Mouse (Mus musculus) lung, adult 2 months (tissue): ENCODE data around the gene Pdyn. TPM values are rescaled to one million over a fixed set of nuclear protein-coding genes. Genes with fewer than 3 reads are reported as not detected.

ENCODE experiments used
- DNase-seq: peaks from one replicate; pipeline ENCODE4 v3.0.0; 2022
- H3K4me1 ChIP-seq: fragments of 200-500 bp; 2 replicates; pipeline ENCODE4 v1.6.1; 2011; ENCODE audit warnings: low read length; ENCODE audit not compliant: control insufficient read depth, insufficient read depth
- H3K4me3 ChIP-seq: fragments of 200-500 bp; replicated peaks from 2 replicates; pipeline ENCODE3; 2011; ENCODE audit warnings: low read depth, mild to moderate bottlenecking, control low read depth, low read length; ENCODE audit errors: extremely low read depth
- CTCF ChIP-seq: fragments of 200-500 bp; IDR thresholded peaks from 2 replicates; pipeline ENCODE4 v1.5.1; 2011; ENCODE audit warnings: mild to moderate bottlenecking, low read length, control low read depth; ENCODE audit not compliant: insufficient read depth
- POLR2A ChIP-seq: fragments of 200-500 bp; IDR thresholded peaks from 2 replicates; pipeline ENCODE4 v1.6.1; 2011; ENCODE audit warnings: low read depth, mild to moderate bottlenecking, control low read depth, low read length, borderline replicate concordance; ENCODE audit errors: extremely low read depth
- WGBS: fragments of 180-500 bp; shearing (Covaris S2); methylation state at CpG from one replicate; pipeline ENCODE4 v1.1.7; 2018; 5-methylcytosine and 5-hydroxymethylcytosine counted together
- polyA plus RNA-seq: library from polyadenylated mRNA; depleted of rRNA; stranded (reverse); fragments of >200 nt; gene quantifications from 2 replicates; pipeline ENCODE4 v1.2.3, GENCODE M21; 2012

Pdyn gene
- polyA plus RNA-seq, 1 experiment = not detected

DNA sequence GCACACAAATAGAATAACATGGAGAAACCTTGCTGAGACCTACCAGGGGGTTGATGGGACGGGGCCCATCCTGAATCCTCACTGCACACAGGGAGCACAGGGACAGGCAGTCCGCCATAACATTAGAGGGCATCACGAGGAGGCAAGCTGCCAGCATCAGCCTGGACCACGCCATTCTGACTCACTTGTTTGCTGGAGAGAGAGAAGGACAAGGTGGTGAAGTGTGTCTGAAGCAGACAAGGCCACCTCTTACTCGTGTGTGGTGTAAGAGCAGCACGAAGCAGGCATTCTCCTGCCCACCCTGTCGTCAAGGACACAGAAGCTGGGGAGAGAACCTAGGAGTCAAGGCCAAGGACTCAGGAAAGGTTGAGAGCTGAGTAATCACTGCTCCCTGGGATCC is 9.9 kb downstream of the Pdyn start:
- Histone ChIP-seq H3K4me1 (no peaks in the 10 kb centered on the region), H3K4me3 (no peak overlapping the region)
- no peak for DNase-seq
- TF ChIP-seq POLR2A = no peak
- TF ChIP-seq CTCF = no peak
- 72% methylated on average over 7 of the region's 7 CpGs for WGBS

DNA sequence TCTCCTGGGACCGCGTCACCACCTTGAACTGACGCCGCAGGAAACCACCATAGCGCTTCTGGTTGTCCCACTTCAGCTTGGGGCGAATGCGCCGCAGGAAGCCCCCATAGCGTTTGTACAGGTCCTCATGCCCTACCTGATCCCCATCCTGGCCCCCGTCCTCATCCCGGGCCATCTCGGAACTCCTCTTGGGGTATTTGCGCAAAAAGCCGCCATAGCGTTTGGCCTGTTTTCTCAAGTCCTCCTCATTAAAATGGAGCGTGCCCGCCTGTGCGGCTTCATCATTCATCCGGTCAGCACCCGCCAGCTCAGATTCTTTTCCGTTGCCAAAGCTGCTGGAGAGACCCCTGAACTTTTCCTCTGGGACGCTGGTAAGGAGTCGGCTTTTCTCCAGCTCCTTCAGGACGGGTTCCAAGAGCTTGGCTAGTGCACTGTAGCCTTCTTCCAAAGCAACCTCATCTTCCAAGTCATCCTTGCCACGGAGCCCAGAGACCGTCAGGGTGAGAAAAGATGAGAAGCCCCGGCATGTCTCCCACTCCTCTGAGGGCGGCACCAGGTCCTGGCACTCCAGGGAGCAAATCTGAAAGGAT is 11.5 kb downstream of the Pdyn start:
- Histone ChIP-seq H3K4me3 (no peak overlapping the region), H3K4me1 (no peaks in the 10 kb centered on the region)
- WGBS = 86% methylated on average over 28 of the region's 28 CpGs
- DNase-seq = no peak
- TF ChIP-seq CTCF (no peak), POLR2A (no peak)

DNA sequence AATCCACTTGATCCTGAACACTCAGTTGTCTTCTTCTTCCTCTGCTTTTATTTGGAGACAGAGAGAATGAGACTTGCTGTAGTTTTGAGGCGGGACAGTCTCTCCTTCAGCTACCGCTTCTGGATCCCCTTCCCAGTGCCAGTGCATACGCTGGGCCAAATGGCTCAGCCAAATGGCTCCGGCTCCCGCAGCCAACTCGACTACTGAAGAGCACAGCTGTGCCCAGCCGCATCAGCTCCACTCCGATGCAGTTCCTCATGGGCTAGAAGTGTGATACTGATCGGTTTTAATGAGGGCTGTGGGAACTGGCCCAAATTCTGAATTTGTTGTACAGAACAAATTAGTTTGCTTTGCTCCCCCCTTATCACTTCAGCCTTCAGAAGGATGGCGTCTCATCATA is 12.7 kb downstream of the Pdyn start:
- no peak for DNase-seq
- TF ChIP-seq POLR2A (no peak), CTCF (no peak)
- WGBS = 32% methylated on average over 10 of the region's 10 CpGs
- no peak overlapping the region for H3K4me3 ChIP-seq
- no peaks in the 10 kb centered on the region for H3K4me1 ChIP-seq

DNA sequence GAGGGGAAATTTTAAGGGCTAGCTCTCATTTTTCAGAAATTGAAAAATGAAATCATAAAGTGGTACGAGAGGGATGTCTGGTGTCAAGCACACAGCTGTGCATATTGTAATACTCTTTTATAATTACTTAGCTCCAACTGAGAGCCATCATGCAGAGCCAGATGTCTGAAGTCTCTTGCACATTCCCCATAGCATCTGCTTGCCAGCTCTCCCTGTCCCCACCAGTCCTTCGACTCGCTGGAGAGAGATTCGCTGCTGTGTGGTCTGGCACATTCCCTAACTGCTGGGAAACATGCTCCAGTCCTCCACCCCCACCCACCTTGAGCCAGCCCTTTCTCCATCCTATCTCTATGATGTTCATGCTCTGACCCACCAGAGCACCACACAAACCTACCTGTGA is 15.6 kb downstream of the Pdyn start:
- 72% methylated on average over 4 of the region's 4 CpGs for WGBS
- no peak for DNase-seq
- TF ChIP-seq POLR2A = no peak
- TF ChIP-seq CTCF = no peak

DNA sequence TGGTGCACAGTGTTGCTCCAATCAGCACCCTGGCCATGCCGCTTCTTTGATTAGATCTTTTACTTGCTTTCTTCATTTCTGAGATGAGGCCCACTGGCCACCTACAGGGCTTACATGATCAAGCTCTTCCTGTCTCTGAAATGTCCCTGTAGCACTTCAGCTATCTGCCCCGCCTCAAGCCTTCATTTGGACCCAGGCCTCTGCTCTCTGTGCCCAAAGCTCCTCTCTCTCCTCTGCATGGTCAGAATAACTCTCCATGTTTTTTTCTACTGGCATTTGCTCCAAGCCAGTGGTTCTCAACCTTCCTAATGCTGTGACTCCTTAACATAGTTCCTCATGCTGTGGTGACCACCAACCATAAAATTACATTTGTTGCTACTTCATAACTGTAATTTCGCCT is 19.4 kb downstream of the Pdyn start:
- no peak for DNase-seq
- Histone ChIP-seq H3K4me3 (no peak overlapping the region), H3K4me1 (no peaks in the 10 kb centered on the region)
- 79% methylated on average over 3 of the region's 3 CpGs for WGBS
- TF ChIP-seq POLR2A = no peak
- TF ChIP-seq CTCF = no peak

More for the DNA sequence above, 15.6 kb downstream of the Pdyn start:
- Histone ChIP-seq H3K4me3 (no peak overlapping the region), H3K4me1 (no peaks in the 10 kb centered on the region)

DNA sequence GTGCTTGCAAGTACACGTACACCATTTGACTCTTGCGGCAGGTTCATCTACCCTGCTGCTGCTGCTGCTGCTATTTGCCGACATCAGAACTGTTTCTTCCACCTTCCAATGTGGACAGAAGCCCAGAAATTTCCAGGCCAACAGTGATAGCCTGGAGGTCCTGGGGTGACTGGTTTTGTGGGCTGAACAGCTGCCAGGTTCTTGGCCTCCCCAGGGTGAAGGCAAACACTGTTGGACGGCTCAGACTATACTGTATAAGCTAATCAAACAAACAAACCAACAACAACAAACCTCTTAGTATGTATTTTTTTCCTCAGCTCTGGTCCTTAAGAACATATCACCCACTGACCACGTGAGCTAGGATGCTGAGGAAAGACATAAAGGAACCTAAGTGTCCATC is 20.6 kb downstream of the Pdyn start:
- no peak for DNase-seq
- no peak for TF ChIP-seq CTCF
- no peak for TF ChIP-seq POLR2A
- Histone ChIP-seq H3K4me1 (no peaks in the 10 kb centered on the region), H3K4me3 (no peak overlapping the region)
- 63% methylated on average over 5 of the region's 5 CpGs for WGBS

DNA sequence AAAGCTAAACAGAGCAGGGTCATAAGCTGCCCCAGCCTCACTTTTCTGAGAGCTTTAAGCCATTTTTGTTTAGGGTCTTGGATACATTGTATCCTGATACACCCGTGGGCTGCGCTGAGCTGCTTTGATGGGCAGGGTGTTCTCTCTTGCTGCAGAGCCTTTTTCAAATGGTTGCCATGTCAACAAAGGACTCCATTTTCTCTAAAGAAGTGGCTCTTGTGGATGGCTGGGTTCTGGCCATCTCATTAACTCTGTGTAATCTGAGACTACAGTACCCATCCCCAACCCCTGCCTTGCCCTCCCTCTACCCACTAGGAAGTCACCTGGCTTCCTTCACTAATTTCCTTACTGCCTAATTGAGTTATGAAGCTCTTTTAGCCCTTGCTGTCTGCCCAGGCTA is 22.0 kb downstream of the Pdyn start:
- no peak for DNase-seq
- H3K4me1 ChIP-seq = no peaks in the 10 kb centered on the region
- no peak overlapping the region for H3K4me3 ChIP-seq
- 51% methylated on average over 2 of the region's 2 CpGs for WGBS
- TF ChIP-seq CTCF (no peak), POLR2A (no peak)

DNA sequence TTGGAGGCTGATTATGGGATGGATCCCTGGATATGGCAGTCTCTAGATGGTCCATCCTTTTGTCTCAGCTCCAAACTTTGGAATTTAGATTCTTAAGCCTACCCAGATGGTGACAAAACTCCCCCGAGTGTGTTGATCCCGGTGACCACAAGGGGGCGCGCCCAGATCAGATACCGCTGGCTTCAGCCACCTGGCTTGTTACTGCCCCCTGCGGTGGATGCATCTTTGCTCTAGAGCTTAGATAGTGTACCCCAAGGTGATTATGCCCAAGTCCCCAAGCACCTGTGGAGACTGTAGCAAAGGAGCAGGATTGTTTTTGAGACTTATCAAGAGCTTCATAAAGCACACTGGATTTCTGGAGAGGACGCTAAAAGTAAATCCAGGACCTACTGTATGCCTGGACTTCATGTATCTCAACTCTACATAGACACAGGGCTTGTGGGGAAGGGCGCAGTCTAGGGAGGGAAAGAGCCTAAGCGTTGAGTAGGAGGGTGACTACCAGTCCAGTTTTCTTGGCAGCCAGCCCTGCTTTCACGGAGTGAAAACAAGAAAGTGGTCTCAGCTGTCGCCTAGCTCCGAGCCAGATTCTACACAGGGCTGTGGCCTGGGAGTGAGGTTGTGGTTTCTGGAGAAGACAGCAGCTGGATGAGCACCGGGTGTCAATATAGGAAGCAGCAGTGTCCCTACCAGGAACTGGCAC is 24.6 kb downstream of the Pdyn start:
- Histone ChIP-seq H3K4me3 (no peak overlapping the region), H3K4me1 (no peaks in the 10 kb centered on the region)
- 26% methylated on average over 13 of the region's 13 CpGs for WGBS
- TF ChIP-seq CTCF (peak; percentile 94), POLR2A (no peak)
- peak; percentile 80 for DNase-seq

DNA sequence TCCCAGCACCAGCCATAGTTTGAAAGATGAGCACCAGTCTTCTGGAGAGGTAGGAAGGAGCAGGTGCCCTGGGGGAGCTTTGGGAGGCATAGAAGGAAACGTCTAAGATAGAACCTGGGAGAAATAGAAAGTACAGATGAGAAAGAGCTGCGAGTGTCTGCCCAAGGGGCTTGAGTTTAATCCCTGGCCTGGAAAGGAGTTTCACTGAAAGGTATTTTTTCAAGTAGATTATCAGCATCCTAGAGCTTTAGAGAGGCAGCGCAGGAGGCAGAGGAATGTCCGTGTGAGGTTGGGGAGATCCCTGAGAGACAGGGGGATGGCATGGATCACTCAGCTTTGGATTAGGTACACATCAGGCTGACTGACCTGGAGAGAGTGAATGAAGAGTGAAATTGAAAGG is 27.7 kb downstream of the Pdyn start:
- 72% methylated on average over 4 of the region's 4 CpGs for WGBS
- no peak for TF ChIP-seq CTCF
- no peak for TF ChIP-seq POLR2A

DNA sequence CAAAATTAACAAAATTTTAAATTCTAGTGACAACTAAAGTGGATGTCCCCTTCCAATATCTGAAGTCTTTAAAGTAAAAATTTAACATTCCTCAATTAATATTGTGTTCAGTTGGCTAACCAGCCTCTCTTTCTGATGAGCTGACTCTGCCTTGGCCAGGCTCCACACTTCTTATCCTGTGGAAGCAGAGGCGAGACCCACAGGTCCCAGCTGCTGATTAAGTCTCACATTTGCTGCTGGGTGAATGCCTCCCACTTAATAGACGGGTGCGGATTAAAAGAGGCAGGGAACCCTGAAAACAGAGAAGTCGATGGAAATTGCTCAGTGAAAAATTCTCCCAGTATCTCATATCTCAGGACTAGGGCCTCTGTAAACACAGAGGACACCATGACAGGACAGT is 37.2 kb downstream of the Pdyn start:
- TF ChIP-seq CTCF = no peak
- 64% methylated on average over 4 of the region's 4 CpGs for WGBS

More for the DNA sequence above, 27.7 kb downstream of the Pdyn start:
- no peak overlapping the region for H3K4me3 ChIP-seq
- no peaks in the 10 kb centered on the region for H3K4me1 ChIP-seq
- DNase-seq = no peak

DNA sequence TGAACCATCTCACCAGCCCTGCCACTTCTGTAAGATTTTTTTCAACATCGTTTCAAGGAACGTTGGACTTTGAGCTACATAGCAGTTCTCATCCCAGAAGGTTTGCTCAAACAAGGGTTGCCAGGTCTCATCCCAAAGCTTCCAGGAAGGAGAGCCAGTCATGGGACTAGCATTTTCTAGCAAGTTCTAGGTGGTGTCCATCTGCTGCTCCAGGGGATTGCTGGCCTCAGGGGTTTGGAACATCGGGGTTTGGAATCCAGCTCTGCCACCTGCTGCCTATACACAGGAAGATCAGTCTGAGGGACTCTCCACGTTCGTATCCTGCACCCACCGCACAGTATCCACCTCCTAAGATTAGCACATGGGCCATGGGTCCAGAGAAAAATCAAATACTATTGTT is 39.6 kb downstream of the Pdyn start:
- DNase-seq = no peak
- WGBS = 55% methylated on average over 6 of the region's 6 CpGs
- Histone ChIP-seq H3K4me1 (no peaks in the 10 kb centered on the region), H3K4me3 (no peak overlapping the region)
- TF ChIP-seq POLR2A (no peak), CTCF (peak; percentile 32; the same call in 1 of the 2 replicates)

More for the DNA sequence above, 37.2 kb downstream of the Pdyn start:
- Histone ChIP-seq H3K4me1 (no peaks in the 10 kb centered on the region), H3K4me3 (no peak overlapping the region)
- no peak for DNase-seq
